Mouse (Mus musculus): ENCODE measurements around the gene Olfr1180.
"Not testable (repeated sequence)": the region's sequence is repeated elsewhere in the genome, so short reads cannot be mapped to it uniquely, and the experiment has no call there.

The Olfr1180 gene

DNA sequence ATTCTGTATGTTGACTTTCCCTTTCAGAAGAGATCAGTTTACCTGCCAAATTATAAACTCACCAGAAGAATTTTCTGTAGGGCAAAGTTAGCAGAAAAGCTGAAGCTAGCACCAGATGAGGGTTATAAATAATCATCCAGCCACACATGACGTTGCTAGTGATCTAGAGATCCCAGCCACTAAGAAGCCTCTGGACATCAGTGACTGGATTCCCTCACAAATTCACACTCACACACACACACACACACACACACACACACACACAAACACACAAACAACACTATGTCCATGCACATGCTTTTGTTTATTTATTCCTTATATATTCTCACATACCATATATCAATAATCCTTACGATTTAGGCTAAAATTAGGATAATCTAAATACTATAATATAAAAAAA, at the start of gene Olfr1180:
TSS of gene Olfr1180 (minus strand) at position 101 of the 400 bp plus-strand sequence.
- DNase-seq = no peak

- not testable (repeated sequence) for DNase-seq
These were observed 35.6 kb upstream of the Olfr1180 start, which contains the start of gene Olfr1183 for GRCm38 (mm10) chr2:88454567-88454966. Gene Olfr1183 (plus strand): TSS chr2:88454867.

GRCm38 (mm10) chr2:88449031-88449430, 30.1 kb upstream of the Olfr1180 start, which contains the start of gene Gm13757:
Gene Gm13757 (minus strand): TSS chr2:88449131.
- no peak for DNase-seq

GRCm38 (mm10) chr2:88426071-88426470, 7.1 kb upstream of the Olfr1180 start, which contains the start of gene Olfr1181:
Gene Olfr1181 (minus strand): TSS chr2:88426171.
- DNase-seq = no peak

DNA sequence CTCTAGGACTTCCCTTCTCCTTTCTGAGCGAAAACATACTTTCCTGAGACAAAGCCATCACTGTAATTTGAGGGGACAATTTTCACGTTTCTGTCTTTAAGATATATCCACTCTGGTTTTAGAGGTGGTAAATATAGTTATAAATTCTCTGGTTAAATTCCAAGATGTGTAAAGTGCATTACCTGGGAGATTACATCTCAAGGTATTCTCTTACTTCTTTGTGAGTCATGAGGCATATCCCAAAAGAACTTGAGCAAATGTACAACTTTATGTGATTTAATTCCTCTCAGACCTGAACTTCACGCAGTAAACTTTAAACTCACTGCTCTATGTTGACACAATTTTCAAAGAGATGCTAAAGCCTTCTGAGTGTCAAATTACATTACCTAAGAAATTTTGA, 12.6 kb downstream of the Olfr1180 start, which contains the start of gene Olfr1179:
TSS of gene Olfr1179 (minus strand) at position 101 of the 400 bp plus-strand sequence.
- no peak for DNase-seq

GRCm38 (mm10) chr2:88386762-88387161, 32.2 kb downstream of the Olfr1180 start, which contains the start of gene Olfr1178:
Gene Olfr1178 (plus strand): TSS chr2:88387062.
- DNase-seq = no peak

Data from thymus, postnatal 4 days (tissue).